Mouse (Mus musculus) liver, embryonic 15.5 days (tissue): Measurements from ENCODE around the gene Gm14406. TPM values are rescaled to one million over a fixed set of nuclear protein-coding genes. Genes with fewer than 3 reads are reported as not detected.
"Not testable (repeated sequence)": the region's sequence is repeated elsewhere in the genome, so short reads cannot be mapped to it uniquely, and the experiment has no call there.

Source experiments
- ATAC-seq: fragments of 200-750 bp; cut with Nextera tagmentation; 2 replicates; pipeline ENCODE4 v1.8.0; 2017; ENCODE audit warnings: moderate number of reproducible peaks, mild to moderate bottlenecking, moderate library complexity; ENCODE audit not compliant: insufficient read depth
- H3K27ac ChIP-seq: fragments of 300-500 bp; sonication (generic); replicated peaks from 2 replicates; pipeline ENCODE4 v1.5.1; 2015; ENCODE audit warnings: mild to moderate bottlenecking, inconsistent platforms
- H3K27me3 ChIP-seq: fragments of 300-500 bp; sonication (generic); 2 replicates; pipeline ENCODE4 v1.6.1; 2015; ENCODE audit warnings: mild to moderate bottlenecking, inconsistent platforms
- H3K36me3 ChIP-seq: fragments of 300-500 bp; sonication (generic); replicated peaks from 2 replicates; pipeline ENCODE4 v1.6.1; 2015; ENCODE audit warnings: moderate library complexity, mild to moderate bottlenecking, inconsistent platforms
- H3K4me1 ChIP-seq: fragments of 300-500 bp; sonication (generic); replicated peaks from 2 replicates; pipeline ENCODE4 v1.6.1; 2015; ENCODE audit warnings: inconsistent platforms
- H3K4me2 ChIP-seq: fragments of 300-500 bp; sonication (generic); 2 replicates; pipeline ENCODE4 v1.6.1; 2015; ENCODE audit warnings: moderate library complexity, mild to moderate bottlenecking, inconsistent platforms
- H3K4me3 ChIP-seq: fragments of 300-500 bp; sonication (generic); replicated peaks from 2 replicates; pipeline ENCODE4 v1.5.1; 2015; ENCODE audit warnings: mild to moderate bottlenecking, inconsistent platforms
- H3K9ac ChIP-seq: fragments of 300-500 bp; sonication (generic); 2 replicates; pipeline ENCODE4 v1.6.1; 2015; ENCODE audit warnings: moderate library complexity, mild to moderate bottlenecking, inconsistent platforms
- H3K9me3 ChIP-seq: fragments of 300-500 bp; sonication (generic); replicated peaks from 2 replicates; pipeline ENCODE4 v1.6.1; 2016; ENCODE audit warnings: inconsistent platforms
- WGBS: fragments of 180-500 bp; shearing (Covaris S2); methylation state at CpG from one replicate; pipeline ENCODE4 v1.1.7; 2015; ENCODE audit warnings: mixed read lengths; ENCODE audit not compliant: insufficient replicate concordance; 5-methylcytosine and 5-hydroxymethylcytosine counted together
- polyA plus RNA-seq: library from polyadenylated mRNA; unstranded; fragments of >200 nt; fragmentation: Nextera tagmentation; extraction: Ambion mirVana; gene quantifications from 2 replicates; pipeline ENCODE4 v1.2.1, GENCODE M21; 2015

Gm14406 gene
- polyA plus RNA-seq: not detected in 2 replicates

DNA sequence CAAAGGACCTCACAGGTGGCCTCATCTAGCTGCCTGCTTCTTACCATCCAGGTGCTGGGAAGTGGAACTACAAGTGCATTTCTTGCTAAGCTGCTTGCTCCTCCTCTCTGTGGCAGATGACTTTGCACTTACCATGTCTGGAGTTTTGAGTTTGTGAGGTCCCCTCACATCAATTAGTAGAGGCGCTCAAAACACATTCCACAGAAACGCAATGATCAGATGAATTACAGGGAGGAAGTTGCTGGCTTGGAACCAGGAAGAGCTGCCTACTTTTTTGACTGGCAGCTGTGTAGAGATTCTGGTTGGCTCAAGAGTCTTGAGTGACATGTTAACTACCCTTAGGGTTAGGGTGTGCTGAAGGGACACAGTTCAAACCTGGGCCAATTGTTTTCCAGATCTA lies at the start of gene Gm14406:
TSS of gene Gm14406 (minus strand) at position 213 of the 400 bp plus-strand sequence.
- H3K4me1 ChIP-seq, ATAC-seq, H3K27ac ChIP-seq, H3K9me3 ChIP-seq, H3K36me3 ChIP-seq, H3K9ac ChIP-seq, H3K4me3 ChIP-seq, H3K27me3 ChIP-seq, H3K4me2 ChIP-seq: not testable (repeated sequence)
- 76% methylated on average over 2 of the region's 2 CpGs for WGBS

DNA sequence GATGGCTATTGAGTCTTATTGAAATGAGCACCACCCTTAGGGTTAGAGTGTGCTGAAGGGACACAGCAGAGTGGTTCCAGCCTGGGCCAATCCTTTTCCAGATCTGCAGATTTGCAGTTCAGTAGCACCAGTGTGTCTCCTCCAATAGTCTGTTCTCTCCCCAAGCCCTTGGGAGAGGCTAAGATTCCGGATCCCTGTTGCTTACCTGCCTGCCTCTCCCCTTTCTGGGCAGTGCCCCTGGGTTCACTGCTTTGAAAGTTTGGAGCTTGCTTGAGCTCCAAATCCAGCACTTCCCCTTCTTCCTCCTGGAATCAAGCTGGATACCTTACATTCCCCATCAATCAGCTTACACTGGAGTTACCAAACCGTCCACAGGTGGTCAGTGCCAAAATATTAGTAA lies 2.9 kb downstream of the Gm14406 start:
- H3K27me3 ChIP-seq, H3K4me3 ChIP-seq, H3K9ac ChIP-seq, H3K4me2 ChIP-seq, H3K27ac ChIP-seq, H3K36me3 ChIP-seq, H3K9me3 ChIP-seq, H3K4me1 ChIP-seq, ATAC-seq: not testable (repeated sequence)
- 55% methylated on average over 1 of the region's 2 CpGs for WGBS

GRCm38 (mm10) chr2:177559365-177559764 lies 18.6 kb downstream of the Gm14406 start:
- not testable (repeated sequence) for H3K4me2 ChIP-seq, H3K4me3 ChIP-seq, ATAC-seq, H3K27ac ChIP-seq, H3K36me3 ChIP-seq, H3K9ac ChIP-seq, H3K4me1 ChIP-seq, H3K27me3 ChIP-seq, H3K9me3 ChIP-seq
- 52% methylated on average over 4 of the region's 4 CpGs for WGBS

GRCm38 (mm10) chr2:177555261-177555660 lies 22.7 kb downstream of the Gm14406 start:
- H3K4me2 ChIP-seq, H3K27ac ChIP-seq, H3K4me3 ChIP-seq, ATAC-seq, H3K9ac ChIP-seq, H3K4me1 ChIP-seq, H3K36me3 ChIP-seq, H3K9me3 ChIP-seq, H3K27me3 ChIP-seq: not testable (repeated sequence)
- WGBS: 50% methylated on average over 1 of the region's 1 CpGs

DNA sequence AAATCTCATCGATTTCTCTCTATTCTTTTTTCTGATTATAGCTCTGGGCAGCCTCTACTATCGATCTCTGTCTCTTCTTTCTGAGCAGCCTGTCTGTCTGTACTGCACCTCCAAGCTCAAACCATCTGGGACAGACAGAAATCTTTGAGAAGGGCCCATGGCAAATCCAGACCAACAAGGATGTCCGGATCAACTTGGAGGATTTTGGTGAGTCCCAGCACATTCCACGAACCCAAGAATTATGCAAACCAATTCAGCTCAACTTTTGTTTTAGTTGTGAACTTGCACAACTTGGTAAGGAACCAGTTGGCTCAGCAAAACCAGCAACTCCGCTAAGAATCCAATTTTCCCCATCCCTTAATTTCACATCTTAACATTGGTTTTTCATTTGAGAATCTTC lies 40.3 kb downstream of the Gm14406 start:
- ATAC-seq, H3K9ac ChIP-seq, H3K9me3 ChIP-seq, H3K27me3 ChIP-seq, H3K4me3 ChIP-seq, H3K36me3 ChIP-seq, H3K27ac ChIP-seq, H3K4me1 ChIP-seq, H3K4me2 ChIP-seq: not testable (repeated sequence)
- WGBS: 61% methylated on average over 5 of the region's 5 CpGs

GRCm38 (mm10) chr2:177537141-177537540 lies 40.9 kb downstream of the Gm14406 start:
- not testable (repeated sequence) for H3K4me2 ChIP-seq, H3K4me1 ChIP-seq, H3K27ac ChIP-seq, H3K36me3 ChIP-seq, H3K9me3 ChIP-seq, ATAC-seq, H3K4me3 ChIP-seq, H3K9ac ChIP-seq, H3K27me3 ChIP-seq
- 57% methylated on average over 2 of the region's 2 CpGs for WGBS

GRCm38 (mm10) chr2:177535876-177536275 lies 42.1 kb downstream of the Gm14406 start:
- Histone ChIP-seq H3K9ac (no peak overlapping the region), H3K36me3 (no peaks in the 10 kb centered on the region), H3K27me3 (no peaks in the 10 kb centered on the region), H3K4me1 (no peaks in the 10 kb centered on the region), H3K27ac (no peak overlapping the region), H3K4me2 (no peak overlapping the region), H3K4me3 (no peak overlapping the region), H3K9me3 (no peaks in the 10 kb centered on the region)
- no peak for ATAC-seq
- WGBS: 59% methylated on average over 9 of the region's 9 CpGs

GRCm38 (mm10) chr2:177524171-177524570 lies 53.8 kb downstream of the Gm14406 start:
- H3K27me3 ChIP-seq, ATAC-seq, H3K9me3 ChIP-seq, H3K4me2 ChIP-seq, H3K9ac ChIP-seq, H3K4me3 ChIP-seq, H3K36me3 ChIP-seq, H3K4me1 ChIP-seq, H3K27ac ChIP-seq: not testable (repeated sequence)
- 69% methylated on average over 16 of the region's 16 CpGs for WGBS

DNA sequence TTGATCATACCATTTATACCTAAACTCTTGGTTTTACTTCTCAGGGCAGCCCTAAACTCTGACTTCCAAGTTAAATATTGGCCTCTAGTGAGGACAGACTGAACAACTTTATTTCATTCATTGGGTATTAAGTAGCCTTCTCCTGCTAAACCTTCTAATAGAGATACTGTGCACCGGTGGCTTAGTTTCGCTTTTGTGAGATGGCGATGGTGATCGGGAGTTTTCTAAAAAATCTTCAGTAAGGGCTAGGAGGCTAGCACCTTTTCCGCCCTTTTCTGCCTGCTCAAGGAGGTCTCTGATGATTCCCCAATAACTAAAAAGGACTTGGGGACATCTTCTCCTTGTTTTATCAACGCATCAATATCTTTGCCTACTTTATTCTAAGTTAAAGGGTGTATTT lies 54.3 kb downstream of the Gm14406 start:
- 72% methylated on average over 6 of the region's 6 CpGs for WGBS
- not testable (repeated sequence) for H3K9me3 ChIP-seq, H3K4me1 ChIP-seq, H3K27me3 ChIP-seq, H3K9ac ChIP-seq, H3K36me3 ChIP-seq, H3K4me3 ChIP-seq, H3K27ac ChIP-seq, H3K4me2 ChIP-seq, ATAC-seq

DNA sequence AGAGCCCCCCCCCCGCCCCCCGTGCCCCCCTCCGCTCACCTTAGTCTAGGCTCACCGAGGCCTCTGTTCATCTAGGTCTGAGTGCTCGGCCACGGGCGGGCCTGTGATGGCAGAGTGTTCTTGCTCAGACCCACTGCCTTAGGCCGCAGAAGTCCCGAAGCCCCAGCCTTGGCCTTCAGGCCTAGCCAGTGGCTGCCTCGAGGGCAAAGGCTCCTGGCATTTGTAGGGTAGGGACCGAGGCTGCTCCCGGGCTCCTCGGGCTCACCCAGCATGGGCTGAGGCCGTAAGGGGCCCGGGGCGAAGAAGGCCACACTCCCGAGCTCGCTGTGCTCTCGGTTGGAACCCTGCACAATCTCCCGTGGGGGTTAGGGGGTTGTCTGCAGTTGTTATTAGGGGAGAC lies 54.9 kb downstream of the Gm14406 start:
- H3K4me2 ChIP-seq: no peak overlapping the region
- 80% methylated on average over 20 of the region's 20 CpGs for WGBS
- no peak overlapping the region for H3K9ac ChIP-seq
- H3K27ac ChIP-seq: no peak overlapping the region
- no peak for ATAC-seq
- no peak overlapping the region for H3K4me3 ChIP-seq
- no peaks in the 10 kb centered on the region for H3K4me1 ChIP-seq
- H3K9me3 ChIP-seq: no peaks in the 10 kb centered on the region
- no peaks in the 10 kb centered on the region for H3K36me3 ChIP-seq
- H3K27me3 ChIP-seq: no peaks in the 10 kb centered on the region

GRCm38 (mm10) chr2:177520035-177520434 lies 58.0 kb downstream of the Gm14406 start:
- WGBS: 55% methylated on average over 8 of the region's 8 CpGs
- no peak overlapping the region for H3K4me2 ChIP-seq
- H3K4me3 ChIP-seq: no peak overlapping the region
- no peaks in the 10 kb centered on the region for H3K27me3 ChIP-seq
- H3K36me3 ChIP-seq: no peaks in the 10 kb centered on the region
- no peak for ATAC-seq
- no peaks in the 10 kb centered on the region for H3K4me1 ChIP-seq
- no peaks in the 10 kb centered on the region for H3K9me3 ChIP-seq
- H3K27ac ChIP-seq: no peak overlapping the region
- no peak overlapping the region for H3K9ac ChIP-seq
